Mouse (Mus musculus): ENCODE measurements around the gene Rhod.
"Not testable (repeated sequence)": the region's sequence is repeated elsewhere in the genome, so short reads cannot be mapped to it uniquely, and the experiment has no call there.

Gene Rhod

GRCm38 (mm10) chr19:4439161-4439801, at the start of gene Rhod:
Rhod (minus strand) TSS chr19:4439432.
- peak; percentile 58 for DNase-seq (ENCODE audit: low read depth, low spot score)

DNA sequence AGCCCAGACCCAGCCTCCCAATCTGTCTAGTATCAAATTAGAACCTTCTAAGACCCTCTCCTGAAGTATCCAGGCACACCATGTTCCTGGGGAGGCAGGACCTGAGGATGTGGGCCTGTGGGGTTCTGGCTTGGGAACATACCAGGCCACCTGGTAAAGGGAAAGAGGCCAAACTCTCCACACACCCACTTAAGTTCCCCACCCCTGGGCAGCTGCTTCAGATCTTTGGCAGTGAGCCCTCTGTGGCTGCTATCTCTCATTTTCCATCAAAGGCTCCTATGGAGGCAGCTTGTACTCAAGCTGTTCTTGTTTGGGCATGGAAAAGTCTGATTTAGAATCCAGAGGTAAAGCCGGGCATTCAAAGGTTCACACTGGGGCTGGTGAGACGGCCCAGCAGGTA, 48.6 kb upstream of the Rhod start:
- no peak for DNase-seq (ENCODE audit: low read depth, low spot score)

DNA sequence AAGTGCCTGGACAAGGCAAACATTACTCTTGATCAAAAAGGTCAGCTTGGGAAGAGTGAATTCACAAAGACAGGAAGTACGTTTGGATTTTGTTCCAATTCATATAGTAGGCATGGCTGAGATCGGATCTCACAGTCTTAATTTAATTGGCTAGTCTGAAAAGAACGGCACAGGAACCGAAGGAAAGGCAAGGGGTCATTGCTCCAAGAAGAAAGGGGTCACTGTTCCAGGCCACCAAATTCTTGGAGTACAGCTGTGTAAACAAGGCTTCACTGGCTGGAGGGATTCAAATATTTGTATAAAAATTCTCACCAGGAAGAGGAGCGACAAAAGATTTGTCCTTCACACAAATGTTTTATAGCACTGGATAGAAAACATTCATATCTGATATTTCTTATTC, 45.8 kb upstream of the Rhod start:
- no peak for DNase-seq (ENCODE audit: low read depth, low spot score)

GRCm38 (mm10) chr19:4482111-4482859, 43.1 kb upstream of the Rhod start:
- no peak for DNase-seq (ENCODE audit: low read depth, low spot score)

GRCm38 (mm10) chr19:4481326-4481725, 42.1 kb upstream of the Rhod start:
- DNase-seq (ENCODE audit: low read depth, low spot score), result no peak

DNA sequence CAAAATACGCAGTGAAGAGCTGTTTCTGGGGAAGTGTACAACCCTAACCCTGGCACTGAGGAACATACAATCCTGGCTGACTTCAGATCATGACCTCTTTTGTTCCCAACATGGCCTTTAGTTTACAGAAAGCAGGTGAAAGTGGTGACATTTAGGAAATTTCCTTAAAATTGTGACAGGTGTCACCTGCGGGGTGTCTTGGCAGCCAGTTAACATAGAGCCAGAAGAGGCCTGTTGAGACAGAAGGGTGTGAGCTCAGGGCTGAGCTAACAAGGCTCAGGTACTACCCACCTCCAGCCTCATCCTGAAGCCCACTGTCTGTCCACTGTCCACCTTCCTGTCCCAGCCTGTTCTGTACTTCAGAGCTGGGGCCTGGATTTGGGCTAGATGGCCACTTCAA, 40.8 kb upstream of the Rhod start:
- DNase-seq (ENCODE audit: low read depth, low spot score), result no peak

DNA sequence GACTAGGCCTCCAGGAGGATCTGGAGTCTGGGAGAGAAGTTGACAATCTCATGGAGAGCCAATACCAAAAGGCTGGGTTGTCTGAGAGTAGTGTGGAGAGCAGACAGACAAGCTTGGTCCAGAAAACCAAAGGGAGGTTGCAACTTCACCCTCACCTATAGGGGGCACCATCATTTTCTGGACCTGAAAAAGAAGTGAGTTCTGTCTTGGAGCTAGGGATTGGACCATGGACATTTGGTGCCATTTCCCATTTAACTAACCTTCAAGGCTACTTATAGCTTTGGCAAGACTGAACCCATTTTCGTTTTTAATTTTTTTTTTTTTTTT, 38.9 kb upstream of the Rhod start:
- peak; percentile 86 for DNase-seq (ENCODE audit: low read depth, low spot score)

GRCm38 (mm10) chr19:4477345-4478189, 38.3 kb upstream of the Rhod start, which contains the start of gene Syt12:
Syt12 (minus strand) TSS chr19:4477447.
- no peak for DNase-seq (ENCODE audit: low read depth, low spot score)

DNA sequence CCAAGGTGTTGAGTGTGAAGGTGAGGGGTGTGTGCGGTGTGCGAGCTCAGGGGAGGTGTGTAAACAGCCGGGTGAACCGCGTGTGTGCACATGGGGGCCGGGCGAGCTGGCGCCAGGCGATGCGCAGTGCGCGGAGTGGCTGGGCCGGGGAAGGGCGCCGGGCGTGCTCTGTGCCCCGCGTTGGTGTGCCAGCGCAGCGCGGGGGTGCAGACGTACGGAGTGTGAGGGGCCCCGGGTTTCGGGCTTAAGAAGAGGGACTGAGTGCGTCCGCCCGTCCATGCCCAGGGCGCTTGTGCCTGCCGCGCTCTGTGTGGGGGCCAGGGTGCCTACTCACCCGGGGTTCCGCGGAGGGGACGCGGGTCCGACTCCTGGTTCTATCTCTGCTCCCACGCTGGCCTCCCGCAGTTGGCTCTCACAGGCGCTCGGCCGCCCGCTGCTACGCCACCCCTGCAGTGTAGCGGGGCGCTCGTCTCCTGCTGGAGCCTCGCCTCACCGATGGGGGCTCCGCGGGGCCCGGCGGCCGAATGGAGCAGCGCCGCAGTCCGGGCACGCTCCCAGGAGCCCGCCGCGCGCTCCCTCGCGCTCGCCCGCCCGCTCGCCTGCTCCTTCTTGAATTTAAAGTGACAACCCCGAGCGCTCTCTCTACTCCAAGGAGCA, 37.5 kb upstream of the Rhod start:
- DNase-seq (ENCODE audit: low read depth, low spot score), result peak; percentile 58

DNA sequence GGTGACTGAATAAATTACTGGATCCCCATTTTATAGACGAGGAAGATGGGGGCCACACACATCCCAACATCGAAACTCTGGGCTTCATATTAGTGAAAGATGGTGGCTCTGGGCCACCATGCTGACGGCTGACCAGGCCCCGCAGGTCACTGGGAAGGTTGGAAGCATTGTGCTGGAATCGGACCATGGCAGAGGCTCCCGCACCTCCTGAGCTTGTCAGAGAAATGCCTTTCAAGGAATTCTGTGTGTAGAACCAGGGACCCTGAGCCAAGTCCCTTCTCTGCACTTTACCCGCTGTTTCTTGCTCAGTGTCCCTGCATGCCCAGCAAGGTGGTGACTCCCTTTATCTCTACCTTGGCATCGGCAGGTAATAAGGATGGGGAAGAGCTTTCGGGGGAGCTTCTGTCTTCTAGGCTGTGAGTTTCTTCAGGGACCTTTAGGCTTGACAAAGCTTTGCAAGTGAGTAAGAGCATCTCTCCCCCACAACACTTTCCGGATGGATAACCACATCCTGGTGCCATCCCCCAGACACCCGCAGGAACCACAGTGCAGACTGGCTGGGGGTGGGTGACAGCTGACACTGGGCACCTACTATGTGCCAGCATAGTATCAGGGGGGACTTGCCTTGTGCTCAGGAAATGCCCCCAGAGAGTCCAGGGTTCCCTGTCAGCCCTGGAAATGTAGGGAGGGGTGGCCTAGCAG, 36.1 kb upstream of the Rhod start:
- DNase-seq (ENCODE audit: low read depth, low spot score), result no peak

GRCm38 (mm10) chr19:4474739-4475138, 35.5 kb upstream of the Rhod start:
- DNase-seq (ENCODE audit: low read depth, low spot score), result no peak

DNA sequence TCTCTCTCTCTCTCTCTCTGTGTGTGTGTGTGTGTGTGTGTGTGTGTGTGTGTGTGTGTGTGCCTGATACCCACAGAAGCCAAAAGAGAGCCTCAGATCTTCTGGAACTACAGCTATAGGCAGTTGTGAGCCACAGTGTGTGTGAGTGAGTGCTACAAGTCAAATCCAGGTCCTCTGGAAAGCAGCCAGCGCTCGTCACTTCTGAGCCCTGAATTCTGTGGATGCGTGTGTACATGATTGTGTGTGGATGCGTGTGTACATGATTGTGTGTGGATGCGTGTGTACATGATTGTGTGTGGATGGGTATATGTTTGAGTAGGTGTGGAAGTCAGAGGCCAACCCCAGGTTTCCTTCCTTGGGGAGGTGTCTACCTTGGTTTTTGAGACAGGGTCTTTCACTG, 34.3 kb upstream of the Rhod start:
- no peak for DNase-seq (ENCODE audit: low read depth, low spot score)

DNA sequence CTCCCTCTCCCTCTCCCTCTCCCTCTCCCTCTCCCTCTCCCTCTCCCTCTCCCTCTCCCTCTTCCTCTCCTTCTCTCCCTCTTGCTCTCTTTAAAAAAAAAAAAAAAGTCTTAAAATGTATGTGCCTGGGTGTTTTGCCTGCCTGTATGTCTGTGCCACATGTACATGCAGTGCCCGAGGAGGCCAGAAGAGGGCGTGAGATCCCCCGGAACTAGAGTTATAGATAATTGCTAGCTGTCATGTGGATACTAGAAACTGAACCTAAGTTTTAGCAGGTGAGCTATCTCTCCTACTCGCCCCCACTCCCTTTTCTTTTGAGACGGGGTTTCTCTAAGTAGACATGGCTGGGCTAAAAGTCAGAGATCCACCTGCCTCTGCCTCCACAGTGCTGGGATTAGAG, 29.1 kb upstream of the Rhod start:
- DNase-seq (ENCODE audit: low read depth, low spot score), result peak; percentile 56

GRCm38 (mm10) chr19:4464666-4465065, 25.4 kb upstream of the Rhod start:
- DNase-seq (ENCODE audit: low read depth, low spot score), result no peak

DNA sequence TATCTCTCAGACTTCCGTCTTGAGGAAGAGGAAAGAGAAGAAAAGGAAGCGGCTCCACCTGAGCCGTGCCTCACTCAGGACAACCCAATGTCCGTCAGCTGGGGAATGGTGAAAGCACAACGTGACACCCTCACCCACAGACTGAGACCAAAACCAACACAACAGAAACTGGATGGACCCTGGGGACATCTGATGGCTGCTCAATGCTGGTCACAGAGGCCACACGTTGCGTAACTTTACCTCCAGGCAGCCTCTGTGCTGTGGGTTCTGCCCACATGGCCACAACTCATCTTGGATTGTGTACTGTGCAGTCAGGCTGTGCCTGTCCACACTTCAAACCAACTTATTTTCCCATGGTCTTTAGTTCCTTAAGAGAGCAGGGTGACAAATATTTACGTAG, 22.7 kb upstream of the Rhod start:
- no peak for DNase-seq (ENCODE audit: low read depth, low spot score)

DNA sequence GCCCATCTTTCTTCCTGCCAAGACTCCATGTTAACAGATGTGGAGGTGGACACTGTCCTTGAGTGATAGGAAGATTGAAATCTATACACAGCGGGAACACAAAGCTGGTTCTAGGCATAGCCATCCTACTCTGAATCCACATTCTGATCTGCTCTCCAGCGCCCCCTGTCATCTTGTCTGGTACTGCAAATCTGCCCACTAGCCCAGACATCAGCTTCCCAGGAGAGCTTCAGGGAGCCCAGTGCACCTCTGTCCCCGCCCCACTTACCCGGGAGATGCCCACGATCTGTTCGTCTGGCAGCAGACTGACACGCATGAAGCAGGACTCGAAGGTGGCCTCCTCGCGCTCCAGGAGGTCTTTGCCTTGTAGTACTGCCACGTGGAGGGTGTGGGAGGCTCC, 17.0 kb upstream of the Rhod start:
- DNase-seq (ENCODE audit: low read depth, low spot score), result peak; percentile 80

DNA sequence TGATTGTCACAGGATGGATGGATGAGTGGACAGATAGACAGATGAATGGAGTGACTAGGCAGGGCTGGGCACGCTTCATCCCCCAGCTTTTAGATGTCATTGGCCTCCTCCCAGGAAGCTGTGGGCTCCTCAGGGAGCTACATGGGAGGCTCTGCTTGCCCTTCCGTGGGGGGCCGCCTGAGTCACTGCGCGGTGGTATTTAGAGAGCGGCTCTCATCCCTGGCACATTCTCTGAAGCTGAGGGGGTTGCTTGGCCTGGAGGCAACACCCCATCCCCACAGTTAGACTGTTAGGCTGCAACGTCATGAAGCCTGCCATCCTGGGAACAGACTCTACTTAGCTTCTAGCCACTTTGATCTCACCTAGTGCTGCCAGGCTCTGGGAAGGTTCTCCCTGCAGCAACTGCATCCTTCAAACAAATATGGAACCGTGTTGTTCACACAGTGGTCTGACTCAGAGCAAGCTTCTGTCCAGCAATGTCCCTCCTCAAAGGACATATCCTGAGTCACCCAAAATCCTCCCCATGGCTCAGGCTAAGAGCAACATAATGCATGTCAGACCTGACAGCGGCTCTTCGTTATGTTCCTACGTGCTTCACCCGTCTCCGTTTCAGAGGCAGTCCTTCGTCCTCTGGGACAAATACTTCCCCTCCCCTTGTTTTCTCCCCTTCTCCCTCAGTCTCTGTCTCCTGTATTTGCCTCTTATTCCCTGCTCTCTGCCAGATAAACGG, 16.0 kb upstream of the Rhod start:
- no peak for DNase-seq (ENCODE audit: low read depth, low spot score)

DNA sequence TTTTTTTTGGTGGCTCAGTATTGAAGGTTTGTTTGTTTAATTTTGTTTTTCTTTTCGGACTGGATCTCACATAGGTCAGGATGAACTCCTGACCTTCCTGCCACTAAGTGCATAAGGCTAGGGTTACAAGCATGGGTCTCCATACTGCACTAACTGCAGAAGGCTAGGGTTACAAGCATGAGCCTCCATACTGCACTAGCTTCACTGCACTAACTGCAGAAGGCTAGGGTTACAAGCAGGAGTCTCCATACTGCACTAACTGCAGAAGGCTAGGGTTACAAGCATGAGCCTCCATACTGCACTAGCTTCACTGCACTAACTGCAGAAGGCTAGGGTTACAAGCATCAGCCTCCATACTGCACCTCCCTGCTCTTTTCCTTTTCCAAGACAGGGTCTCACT, 14.8 kb upstream of the Rhod start:
- not testable (repeated sequence) for DNase-seq (ENCODE audit: low read depth, low spot score)

- no peak for DNase-seq (ENCODE audit: low read depth, low spot score)
Observed at GRCm38 (mm10) chr19:4452525-4452924, 13.3 kb upstream of the Rhod start.

DNA sequence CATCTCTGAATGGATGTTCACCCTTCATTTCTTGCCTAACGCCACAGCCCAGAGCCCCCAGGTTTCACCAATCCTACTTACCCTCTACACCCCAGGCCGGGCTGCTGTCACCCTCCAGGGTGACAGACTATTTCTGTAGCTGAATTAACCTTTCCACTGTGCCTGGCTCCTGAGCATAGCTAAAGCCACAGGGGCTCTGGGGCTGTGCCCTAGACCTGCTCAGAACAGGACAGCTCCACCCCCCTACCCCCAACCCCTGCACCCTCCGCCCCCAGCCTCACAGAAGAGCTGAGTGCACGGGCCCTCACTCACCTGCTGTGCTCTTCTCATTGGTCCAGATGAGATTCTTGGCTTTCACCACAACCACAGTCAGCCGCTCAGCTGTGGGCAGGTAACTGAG, 12.7 kb upstream of the Rhod start:
- DNase-seq (ENCODE audit: low read depth, low spot score), result peak; percentile 50

- DNase-seq (ENCODE audit: low read depth, low spot score), result no peak
Observed at GRCm38 (mm10) chr19:4451098-4451497, 11.9 kb upstream of the Rhod start.
